Mouse (Mus musculus) G1E (cell line): ENCODE data around the gene Dnah17.

ENCODE experiments used
- CTCF ChIP-seq: IDR thresholded peaks from 2 replicates; pipeline ENCODE4 v1.5.1; 2012; ENCODE audit warnings: low read depth, low read length, inconsistent platforms, mixed read lengths
- GATA1 ChIP-seq: IDR thresholded peaks from 2 replicates; pipeline ENCODE4 v1.6.1; 2012; ENCODE audit warnings: borderline replicate concordance, low read length, inconsistent platforms, mixed read lengths

DNA sequence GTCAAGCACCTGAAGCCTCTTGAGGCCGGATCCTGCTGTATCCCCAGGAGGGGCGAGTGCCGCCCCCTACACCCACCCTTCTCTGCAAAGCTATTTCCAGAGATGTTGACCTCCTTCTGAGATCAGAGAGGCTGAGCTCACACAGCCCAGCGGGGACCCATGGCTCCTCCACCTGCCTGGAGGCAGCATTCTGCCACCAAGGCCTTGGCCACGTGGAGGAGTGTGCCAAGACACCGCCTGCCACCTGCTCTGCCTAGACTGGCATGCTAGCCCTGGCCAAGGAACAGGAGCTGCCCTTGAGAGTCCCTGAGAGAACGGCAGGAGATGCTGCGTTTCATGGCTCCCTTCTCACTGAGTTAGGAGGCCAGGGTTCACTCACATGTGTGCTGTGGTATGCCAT is 34.1 kb upstream of the Dnah17 start:
- TF ChIP-seq CTCF (no peak), GATA1 (no peak)
